Mouse (Mus musculus): Measurements from ENCODE around the gene Dnlz. TPM values are rescaled to one million over a fixed set of nuclear protein-coding genes. Genes with fewer than 3 reads are reported as not detected.

The Dnlz gene
- polyA plus RNA-seq, 1 experiment from 2014 or later: 19.3 TPM

DNA sequence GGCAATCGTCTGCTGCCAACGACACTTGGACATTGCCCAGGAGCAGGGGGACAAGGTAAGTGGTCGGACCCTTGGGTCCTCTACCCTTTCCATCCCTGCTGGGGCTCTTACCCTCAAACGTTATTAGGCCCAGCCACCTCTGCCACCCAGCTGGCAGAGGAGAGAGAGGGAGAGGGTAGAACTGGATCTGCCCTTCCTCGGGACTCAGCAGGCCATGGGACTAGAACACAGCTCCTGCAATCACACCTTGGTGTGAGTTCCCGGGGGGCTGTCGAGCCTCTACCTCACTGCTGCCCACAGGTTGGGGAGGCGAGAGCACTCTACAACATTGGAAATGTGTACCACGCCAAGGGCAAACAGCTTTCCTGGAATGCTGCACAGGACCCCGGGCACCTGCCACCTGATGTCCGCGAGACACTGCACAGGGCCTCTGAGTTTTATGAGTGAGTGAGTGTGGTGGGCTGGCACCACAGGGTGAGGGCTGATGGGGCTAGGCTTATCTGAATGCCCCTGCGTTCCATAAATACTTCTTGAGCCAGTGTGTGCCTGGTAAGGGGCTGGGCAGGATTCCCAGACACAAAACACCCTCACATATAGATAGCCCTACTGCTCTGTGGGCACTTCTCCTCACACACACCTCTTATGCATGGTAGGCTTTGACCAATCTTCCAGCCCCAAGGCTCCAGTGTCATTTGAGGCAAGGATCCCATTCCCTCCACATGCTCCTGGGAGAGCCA is 28.2 kb downstream of the Dnlz start:
- POLR2A ChIA-PET: no interaction called here
- H3K27me3 ChIP-seq: no peaks in the 10 kb centered on the region
- DNase-seq (ENCODE audit: low read depth, low spot score): no peak
- in situ Hi-C loops (cut with MboI; ENCODE audit: low pct_unique_long_range_greater_than_20kb): no loop called here
- no peak for ATAC-seq
- no peak for TF ChIP-seq CTCF (IDR thresholded peaks at IDR 0.05)
- CTCF ChIA-PET: no interaction called here

DNA sequence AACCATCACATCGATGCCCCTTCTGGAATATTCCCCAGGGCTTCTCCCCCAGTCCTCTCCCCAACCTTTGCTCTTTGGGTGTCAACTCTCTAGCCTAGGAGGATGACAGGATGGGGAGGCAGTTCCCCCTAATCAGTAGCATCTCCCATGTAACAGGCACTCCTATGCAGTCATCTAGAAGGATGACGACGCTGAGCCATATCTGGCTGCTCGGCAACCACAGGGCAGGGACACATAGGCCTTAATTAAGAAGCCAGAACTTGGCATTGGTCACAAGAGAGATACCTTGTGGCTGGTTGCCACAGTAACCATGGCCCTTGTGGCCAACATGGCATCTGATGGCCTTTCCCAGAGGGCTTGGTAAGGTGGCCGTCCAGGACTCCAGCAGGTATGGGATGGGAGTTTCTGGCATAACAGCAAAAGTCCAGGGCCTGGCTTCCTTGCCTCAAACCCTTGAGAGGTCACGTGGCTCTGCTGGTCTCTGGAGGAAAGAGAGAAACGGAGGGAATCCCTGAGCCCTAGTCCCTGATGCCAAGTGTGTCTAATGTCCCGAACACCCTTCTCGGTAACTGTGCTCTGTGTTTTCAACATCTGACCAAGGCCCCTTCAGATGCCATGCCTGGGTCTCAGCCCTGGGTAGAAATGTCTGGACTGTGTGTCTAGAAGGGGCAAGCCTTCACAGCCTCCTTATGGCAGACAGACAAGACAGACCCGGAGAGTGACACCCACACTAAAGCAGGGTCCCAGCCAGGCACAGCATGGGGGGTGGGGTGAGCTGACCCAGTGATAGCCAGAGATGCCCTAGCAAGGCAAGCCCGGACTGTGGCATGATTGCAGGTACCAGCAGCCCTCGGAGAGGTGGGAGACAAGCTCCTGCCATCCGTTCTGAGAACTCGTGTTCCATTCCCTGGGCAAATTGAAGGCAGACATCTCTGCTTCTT is 31.4 kb downstream of the Dnlz start:
- H3K27me3 ChIP-seq: no peaks in the 10 kb centered on the region
- ChIA-PET POLR2A (interaction anchor here (0.7 kb wide), 1 partner anchor 89 kb away, joined by 3 read pairs; no protein-coding TSS in a partner anchor), CTCF (no interaction called here)
- TF ChIP-seq CTCF (IDR thresholded peaks at IDR 0.05): no peak
- in situ Hi-C loops (cut with MboI; ENCODE audit: low pct_unique_long_range_greater_than_20kb): no loop called here
- DNase-seq (ENCODE audit: low read depth, low spot score) (no peak), ATAC-seq (no peak)

DNA sequence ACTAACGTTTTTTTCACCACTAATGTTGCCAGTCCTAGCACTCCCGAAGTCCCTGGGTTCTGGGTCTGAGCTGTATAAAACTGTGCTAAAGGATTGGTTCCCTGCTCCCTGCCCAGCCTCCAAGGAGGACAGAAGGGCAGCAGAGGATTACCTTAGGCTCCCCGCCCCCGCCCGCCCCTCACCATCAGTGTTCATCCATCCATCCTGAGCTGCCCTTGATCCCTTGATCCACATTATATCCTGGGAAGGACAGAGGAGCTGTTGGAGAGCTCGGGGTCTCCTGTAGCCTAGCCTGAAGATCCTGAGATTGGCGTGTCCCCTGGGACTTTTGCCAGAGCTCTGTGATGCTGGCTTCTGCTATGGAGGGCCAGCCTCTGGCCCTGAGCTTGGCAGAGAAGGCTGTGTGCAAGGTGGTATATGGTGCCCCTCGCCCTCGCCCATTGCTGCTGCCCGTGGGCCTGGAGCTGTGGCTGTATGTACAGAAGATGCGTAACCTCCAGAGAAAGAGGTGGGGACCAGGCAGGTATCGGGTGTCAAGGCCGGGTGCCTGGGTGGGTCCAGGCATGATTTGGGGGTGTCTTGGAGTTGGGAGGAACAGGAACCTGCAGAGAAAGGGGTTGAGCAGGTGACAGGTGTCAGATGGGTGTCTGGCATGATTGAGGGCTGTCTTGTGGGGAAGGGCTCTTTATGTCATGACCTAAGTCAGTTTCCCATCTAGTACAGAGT is 32.2 kb downstream of the Dnlz start:
- POLR2A ChIA-PET: interaction anchor here (0.7 to 1.6 kb wide), 2 partner anchors 33 to 90 kb away, joined by 3 to 4 read pairs; partner anchors contain the start of gene Dnlz
- no peak for TF ChIP-seq CTCF (IDR thresholded peaks at IDR 0.05)
- in situ Hi-C loops (cut with MboI; ENCODE audit: low pct_unique_long_range_greater_than_20kb): loop anchor here (10.0 kb wide), 1 partner anchor 245 kb away; no protein-coding TSS in a partner anchor
- H3K27me3 ChIP-seq: no peaks in the 10 kb centered on the region
- no peak for ATAC-seq
- no peak for DNase-seq (ENCODE audit: low read depth, low spot score)
- CTCF ChIA-PET: no interaction called here

DNA sequence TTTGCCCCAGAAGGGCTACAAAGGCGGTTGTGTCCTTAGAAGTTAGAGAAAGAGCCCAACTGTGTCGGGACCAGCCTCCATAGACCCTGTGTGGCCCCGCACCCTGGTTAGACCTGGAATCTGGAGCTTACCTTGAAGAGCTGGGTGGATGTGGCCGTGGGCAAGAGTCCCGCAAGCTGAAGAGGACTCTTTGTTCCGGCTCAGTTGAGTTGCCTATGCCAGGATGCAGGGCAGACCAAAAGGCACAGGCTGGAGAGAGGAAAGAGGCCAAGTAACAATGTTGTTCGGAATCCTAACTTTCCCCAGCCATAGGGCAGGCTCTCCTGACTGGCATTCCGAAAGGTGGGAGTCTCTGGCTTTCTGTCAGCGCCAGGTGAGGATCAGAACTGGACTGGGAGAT is 32.8 kb downstream of the Dnlz start:
- H3K27me3 ChIP-seq: no peaks in the 10 kb centered on the region
- DNase-seq (ENCODE audit: low read depth, low spot score) (no peak), ATAC-seq (no peak)
- ChIA-PET CTCF (no interaction called here), POLR2A (interaction anchor here (1.6 kb wide), 1 partner anchor 33 kb away, joined by 4 read pairs; the partner anchor contains the start of gene Dnlz)
- no peak for TF ChIP-seq CTCF (IDR thresholded peaks at IDR 0.05)
- in situ Hi-C loops (cut with MboI; ENCODE audit: low pct_unique_long_range_greater_than_20kb): loop anchor here (10.0 kb wide), 1 partner anchor 246 kb away; no protein-coding TSS in a partner anchor

DNA sequence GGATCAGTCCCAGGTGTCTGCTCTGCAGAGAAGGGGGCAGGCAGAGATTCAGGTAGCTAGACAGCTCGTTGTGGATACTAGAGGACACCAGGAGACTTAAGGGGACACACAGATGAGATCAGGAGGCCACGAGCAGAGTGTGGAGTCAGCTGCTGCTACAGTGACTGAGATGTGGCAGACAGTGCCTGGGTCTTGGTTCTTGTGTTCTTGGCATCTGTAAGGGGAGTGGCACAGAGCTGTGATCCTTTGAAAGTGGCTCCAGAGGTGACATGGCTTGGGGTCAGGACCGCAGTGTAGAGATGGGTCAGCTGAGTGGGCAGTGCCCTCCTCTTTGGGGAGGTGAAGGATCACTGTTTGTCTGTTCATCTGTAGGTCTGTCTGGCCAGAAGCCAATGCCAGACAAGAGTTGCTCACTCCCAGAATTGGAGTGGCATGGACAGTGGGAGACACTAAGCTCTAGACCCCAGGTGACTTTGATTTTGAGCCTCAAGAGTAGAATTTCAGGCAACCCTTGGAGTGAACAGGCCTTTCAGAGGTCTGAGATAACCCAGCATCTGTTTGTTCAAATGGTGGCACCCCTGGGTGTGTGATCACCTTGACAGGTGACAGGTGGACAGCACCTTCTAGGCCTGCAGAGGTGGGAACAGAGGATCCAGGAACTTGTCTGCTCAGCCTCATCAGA is 33.8 kb downstream of the Dnlz start:
- DNase-seq (ENCODE audit: low read depth, low spot score) (no peak), ATAC-seq (no peak)
- ChIA-PET POLR2A (interaction anchor here (1.6 kb wide), 1 partner anchor 34 kb away, joined by 4 read pairs; the partner anchor contains the start of gene Dnlz), CTCF (interaction anchor here (1.6 to 2.5 kb wide), 2 partner anchors 7 to 164 kb away, joined by 4 to 16 read pairs; no protein-coding TSS in a partner anchor)
- TF ChIP-seq CTCF (IDR thresholded peaks at IDR 0.05): no peak
- in situ Hi-C loops (cut with MboI; ENCODE audit: low pct_unique_long_range_greater_than_20kb): loop anchor here (10.0 kb wide), 1 partner anchor 247 kb away; no protein-coding TSS in a partner anchor
- H3K27me3 ChIP-seq: no peaks in the 10 kb centered on the region

DNA sequence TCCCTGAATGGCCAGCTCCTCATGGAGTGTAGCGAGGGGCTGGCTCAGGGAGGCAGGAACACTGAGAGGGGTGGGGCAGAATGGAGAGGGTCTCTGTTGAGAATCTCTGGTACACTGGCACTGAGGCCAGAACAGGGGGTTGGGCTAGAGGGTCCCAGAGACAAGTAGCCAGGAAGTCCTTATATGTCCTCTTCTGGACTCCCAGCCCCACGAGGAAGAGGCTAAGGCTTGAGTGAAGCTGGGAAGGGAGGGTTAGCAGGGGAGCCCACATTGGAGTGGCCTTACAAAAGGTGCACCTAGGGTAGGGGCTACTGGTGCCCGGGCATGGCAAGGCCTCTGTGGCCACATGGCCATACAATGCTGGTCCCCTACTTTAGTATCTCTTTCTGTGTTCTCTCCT is 34.5 kb downstream of the Dnlz start:
- TF ChIP-seq CTCF (IDR thresholded peaks at IDR 0.05): no peak
- in situ Hi-C loops (cut with MboI; ENCODE audit: low pct_unique_long_range_greater_than_20kb): loop anchor here (10.0 kb wide), 1 partner anchor 247 kb away; no protein-coding TSS in a partner anchor
- DNase-seq (ENCODE audit: low read depth, low spot score) (no peak), ATAC-seq (no peak)
- H3K27me3 ChIP-seq: no peaks in the 10 kb centered on the region
- CTCF ChIA-PET: interaction anchor here (1.5 to 2.5 kb wide), 4 partner anchors 8 to 163 kb away, joined by 4 to 16 read pairs (median 5); partner anchors contain the start of gene Inpp5e
- POLR2A ChIA-PET: no interaction called here

DNA sequence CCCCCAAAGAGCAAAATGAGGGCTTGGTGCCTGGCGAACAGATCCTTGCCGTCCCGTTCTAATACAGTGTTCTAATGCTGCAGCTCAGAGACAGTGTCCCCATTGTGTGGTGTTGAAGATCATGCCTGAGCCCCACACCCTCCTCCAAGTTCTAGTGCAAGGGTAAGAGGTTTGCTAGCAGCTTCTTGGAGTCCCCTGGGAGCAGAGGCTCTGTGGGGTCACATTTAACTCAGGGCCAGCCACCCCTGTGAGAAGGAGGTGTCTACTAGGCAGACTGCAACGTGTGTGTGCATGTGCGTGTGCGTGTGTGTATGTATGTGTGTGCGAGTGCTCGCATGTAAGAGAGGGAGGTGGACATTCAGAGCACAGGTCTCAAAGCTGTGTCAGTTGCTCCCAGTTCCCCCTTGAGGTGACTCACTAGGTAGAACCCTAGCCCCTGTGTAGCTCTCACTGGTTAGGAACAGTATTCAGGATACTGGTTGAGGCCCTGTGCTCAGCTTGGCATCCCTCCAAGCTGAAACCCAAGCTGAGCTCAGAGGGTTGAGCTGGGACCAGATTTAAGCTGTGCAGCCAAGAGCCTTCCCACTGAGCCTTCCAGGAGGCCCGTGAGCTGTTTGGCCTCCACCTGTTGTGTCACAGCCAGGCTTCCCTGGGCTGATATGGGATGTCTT is 35.2 kb downstream of the Dnlz start:
- no peak for DNase-seq (ENCODE audit: low read depth, low spot score)
- in situ Hi-C loops (cut with MboI; ENCODE audit: low pct_unique_long_range_greater_than_20kb): loop anchor here (10.0 kb wide), 1 partner anchor 248 kb away; no protein-coding TSS in a partner anchor
- no peaks in the 10 kb centered on the region for H3K27me3 ChIP-seq
- ChIA-PET POLR2A (no interaction called here), CTCF (interaction anchor here (1.5 to 2.5 kb wide), 4 partner anchors 9 to 163 kb away, joined by 4 to 16 read pairs (median 5); partner anchors contain the start of gene Inpp5e)
- TF ChIP-seq CTCF (IDR thresholded peaks at IDR 0.05): no peak
- peak; percentile 3 for ATAC-seq

DNA sequence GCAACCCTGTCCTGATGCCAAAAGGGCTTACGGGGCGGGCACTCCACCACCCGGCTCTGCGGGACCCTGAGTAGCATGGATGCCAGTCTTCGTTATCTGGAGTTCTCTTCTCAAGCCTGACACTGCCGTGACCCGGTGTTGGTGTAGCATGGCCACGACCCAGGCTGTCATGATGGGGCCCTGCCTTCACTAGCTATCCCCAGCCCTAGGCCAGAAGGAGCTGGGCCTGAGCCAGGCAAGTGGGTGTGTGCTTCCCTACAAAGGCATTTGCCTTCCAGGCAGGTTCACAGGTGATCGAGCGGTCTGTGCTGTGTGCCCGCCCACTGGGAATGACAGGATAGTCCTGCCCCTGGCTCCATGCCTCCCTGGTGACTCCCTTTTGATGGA is 36.0 kb downstream of the Dnlz start:
- POLR2A ChIA-PET: interaction anchor here (0.6 kb wide), 1 partner anchor 22 kb away, joined by 3 read pairs; no protein-coding TSS in a partner anchor

More for the DNA sequence above, 36.0 kb downstream of the Dnlz start:
- peak; percentile 28 for ATAC-seq
- TF ChIP-seq CTCF (IDR thresholded peaks at IDR 0.05): no peak
- CTCF ChIA-PET: interaction anchor here (1.5 to 2.5 kb wide), 3 partner anchors 10 to 93 kb away, joined by 4 to 16 read pairs (median 6); partner anchors contain the start of gene Inpp5e
- no peak for DNase-seq (ENCODE audit: low read depth, low spot score)
- in situ Hi-C loops (cut with MboI; ENCODE audit: low pct_unique_long_range_greater_than_20kb): loop anchor here (10.0 kb wide), 1 partner anchor 249 kb away; no protein-coding TSS in a partner anchor
- H3K27me3 ChIP-seq: no peaks in the 10 kb centered on the region
